Mouse (Mus musculus) heart, postnatal 25 days (tissue): Measurements from ENCODE around the gene Ass1. TPM values are rescaled to one million over a fixed set of nuclear protein-coding genes. Genes with fewer than 3 reads are reported as not detected.

Experiments used
- DNase-seq: peaks from one replicate; pipeline ENCODE4 v3.0.0; 2022; ENCODE audit warnings: low spot score
- intact Hi-C: fragments of 180-260 bp; cut with DNase I; formaldehyde crosslinking; loops from one replicate; pipeline ENCODE4 v1.15.1; 2025
- total RNA-seq, 2 experiments: library from RNA; stranded (reverse); gene quantifications; 2 replicates each; pipeline ENCODE4 v1.2.3; 2021

The Ass1 gene
- total RNA-seq, 2 experiments from 2014 or later = 4.3 to 4.4 TPM

DNA sequence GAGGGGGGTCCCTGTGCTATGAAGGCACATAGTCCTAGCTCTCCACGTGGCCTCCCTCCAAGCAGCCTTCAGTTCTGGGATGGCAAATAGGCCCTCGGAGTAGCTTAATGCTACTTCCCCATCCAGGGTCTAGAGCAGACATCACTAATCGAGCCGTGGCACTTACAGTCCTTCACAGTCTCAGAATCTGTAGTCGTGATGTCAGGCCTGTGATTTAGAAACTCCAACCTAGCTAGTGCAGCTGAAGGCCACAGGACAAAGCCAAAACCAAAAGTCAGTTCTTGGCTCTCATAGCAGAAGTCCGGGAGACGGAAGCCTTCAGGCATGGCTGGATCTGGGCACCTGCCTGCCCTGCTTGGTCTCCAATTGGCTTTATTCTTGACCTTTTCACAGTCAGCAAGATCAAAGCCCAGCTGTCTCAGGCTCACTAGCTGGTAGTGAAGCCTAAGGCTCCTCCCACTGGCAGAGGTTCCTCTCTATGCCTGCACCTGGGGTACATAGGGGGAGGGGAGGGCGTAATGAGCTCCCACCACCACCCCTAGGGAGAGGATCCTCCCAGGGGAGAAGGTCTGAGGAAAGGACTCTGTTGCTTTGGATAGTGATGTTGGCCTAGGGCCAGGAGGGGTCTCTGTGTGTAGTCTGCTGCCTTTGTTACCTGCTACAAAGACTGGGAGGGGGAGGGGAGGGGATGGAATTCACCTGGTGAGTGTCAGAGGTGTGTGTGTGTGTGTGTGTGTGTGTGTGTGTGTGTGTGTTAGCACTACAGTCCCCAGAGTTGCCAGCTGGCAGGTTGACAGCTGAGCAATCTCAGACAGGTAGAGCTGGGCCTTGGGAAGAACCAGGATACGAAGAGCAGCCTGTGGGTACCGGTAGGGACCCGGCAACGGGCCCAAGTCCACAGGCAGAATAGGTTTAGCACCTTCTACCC, 7.5 kb downstream of the Ass1 start:
- no peak for DNase-seq
- intact Hi-C loops = no loop called here

DNA sequence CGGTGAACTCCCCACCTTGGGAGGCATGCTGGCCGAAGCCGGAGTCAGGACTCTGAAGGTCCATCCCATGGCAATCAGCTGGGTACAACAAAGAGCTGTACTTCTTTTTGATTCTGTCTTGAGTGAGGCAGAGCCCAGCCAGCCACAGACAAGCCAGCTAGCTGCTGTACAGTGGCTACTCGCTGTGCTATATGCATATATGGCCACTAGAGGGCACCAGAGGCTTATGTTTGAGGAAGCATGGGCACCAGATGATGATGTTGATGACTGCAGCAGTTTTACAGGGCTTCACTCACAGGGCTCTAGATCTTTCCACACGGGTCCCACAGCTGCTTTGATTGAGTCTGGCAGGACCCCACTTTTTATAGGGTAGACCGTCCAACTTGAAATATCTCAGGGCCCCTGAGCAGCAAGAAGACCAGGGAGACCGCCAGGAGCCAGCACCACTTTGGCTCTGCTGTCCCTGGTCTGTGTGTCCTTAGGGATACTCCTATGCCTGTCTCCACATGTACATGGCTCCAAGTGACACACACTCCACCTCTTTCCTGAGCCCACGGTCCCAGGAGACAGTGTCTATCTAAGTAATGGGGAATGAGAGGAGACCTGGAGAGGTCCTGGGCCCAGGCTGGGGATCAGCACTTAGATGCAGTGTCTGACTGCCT, 13.0 kb downstream of the Ass1 start:
- intact Hi-C loops = loop anchor here (1.0 to 2.0 kb wide), 2 partner anchors 172 to 432 kb away; no protein-coding TSS in a partner anchor
- peak; percentile 52 for DNase-seq

- no peak for DNase-seq
- intact Hi-C loops = no loop called here
Observed at GRCm38 (mm10) chr2:31484187-31484586, 14.2 kb downstream of the Ass1 start.

DNA sequence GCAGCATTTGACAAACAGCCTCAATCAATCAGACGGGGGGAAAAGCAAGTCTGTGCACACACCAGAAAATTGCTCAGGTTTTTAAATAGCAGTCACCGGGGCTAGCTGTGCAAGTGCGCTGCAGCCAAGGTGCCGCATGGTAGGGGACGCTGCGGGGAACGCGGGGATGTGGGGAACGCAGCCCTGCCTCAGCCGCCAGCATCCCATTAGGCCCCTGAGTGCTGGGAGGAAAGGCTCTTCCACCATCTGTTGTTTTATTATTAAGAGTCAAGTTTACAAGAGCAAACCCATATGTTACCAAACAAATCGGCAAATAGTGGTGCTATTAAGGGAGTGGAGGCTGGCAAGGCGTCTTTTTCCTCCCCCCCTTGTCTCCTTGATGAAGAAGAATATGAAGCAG, 19.2 kb downstream of the Ass1 start:
- intact Hi-C loops = no loop called here
- DNase-seq = no peak

- intact Hi-C loops = no loop called here
- no peak for DNase-seq
Observed at GRCm38 (mm10) chr2:31490556-31490955, 20.5 kb downstream of the Ass1 start.

- intact Hi-C loops = no loop called here
- no peak for DNase-seq
Observed at GRCm38 (mm10) chr2:31492308-31492707, 22.3 kb downstream of the Ass1 start.

GRCm38 (mm10) chr2:31493243-31493642, 23.2 kb downstream of the Ass1 start:
- no peak for DNase-seq
- intact Hi-C loops = no loop called here

GRCm38 (mm10) chr2:31494315-31494714, 24.3 kb downstream of the Ass1 start:
- no peak for DNase-seq
- intact Hi-C loops = no loop called here

DNA sequence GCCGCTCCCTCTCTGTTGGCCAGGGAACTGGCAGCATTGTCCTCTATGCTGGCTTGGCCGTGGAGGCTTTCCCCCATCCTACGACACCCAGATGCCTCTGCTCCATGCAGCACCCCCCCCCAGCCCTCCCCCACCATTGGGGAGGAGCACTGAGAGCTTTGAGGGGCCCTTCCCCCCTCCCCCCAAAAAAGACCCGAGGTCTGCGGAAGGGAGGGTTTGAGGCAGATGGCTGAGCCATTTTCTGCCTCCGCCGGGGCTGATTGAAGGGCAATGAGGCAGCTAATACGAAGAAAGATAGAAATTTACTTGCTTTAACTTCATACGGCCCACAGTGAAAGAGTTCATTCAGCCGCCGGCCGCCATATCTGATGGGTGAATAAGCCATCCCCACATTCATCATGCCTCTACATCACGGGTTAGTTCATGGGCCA, 25.1 kb downstream of the Ass1 start:
- no peak for DNase-seq
- intact Hi-C loops = no loop called here

GRCm38 (mm10) chr2:31496141-31496540, 26.1 kb downstream of the Ass1 start:
- intact Hi-C loops = no loop called here

DNA sequence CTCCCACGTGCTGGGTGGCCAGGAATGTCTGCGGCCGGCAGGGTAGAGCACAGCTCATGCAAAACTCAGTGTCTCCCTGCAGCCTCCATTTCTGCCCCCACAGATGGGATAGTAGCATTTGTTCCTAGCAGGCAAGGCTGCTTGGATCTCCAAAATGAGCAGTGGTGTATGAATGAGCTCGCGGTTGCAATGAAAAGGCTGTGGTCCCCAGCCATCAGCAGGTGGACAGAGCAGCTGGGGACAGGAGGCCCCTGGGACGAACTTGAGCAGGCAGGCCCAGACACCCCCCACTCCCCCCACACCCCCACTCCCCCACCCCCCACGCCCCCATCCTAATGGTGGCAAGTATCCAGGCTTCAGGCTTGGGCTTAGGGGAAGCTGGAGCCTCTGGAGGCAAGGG, 27.1 kb downstream of the Ass1 start:
- intact Hi-C loops = no loop called here
- DNase-seq = no peak

More at GRCm38 (mm10) chr2:31496141-31496540, 26.1 kb downstream of the Ass1 start:
- no peak for DNase-seq

- intact Hi-C loops = no loop called here
- no peak for DNase-seq
Observed at GRCm38 (mm10) chr2:31497635-31498034, 27.6 kb downstream of the Ass1 start.

DNA sequence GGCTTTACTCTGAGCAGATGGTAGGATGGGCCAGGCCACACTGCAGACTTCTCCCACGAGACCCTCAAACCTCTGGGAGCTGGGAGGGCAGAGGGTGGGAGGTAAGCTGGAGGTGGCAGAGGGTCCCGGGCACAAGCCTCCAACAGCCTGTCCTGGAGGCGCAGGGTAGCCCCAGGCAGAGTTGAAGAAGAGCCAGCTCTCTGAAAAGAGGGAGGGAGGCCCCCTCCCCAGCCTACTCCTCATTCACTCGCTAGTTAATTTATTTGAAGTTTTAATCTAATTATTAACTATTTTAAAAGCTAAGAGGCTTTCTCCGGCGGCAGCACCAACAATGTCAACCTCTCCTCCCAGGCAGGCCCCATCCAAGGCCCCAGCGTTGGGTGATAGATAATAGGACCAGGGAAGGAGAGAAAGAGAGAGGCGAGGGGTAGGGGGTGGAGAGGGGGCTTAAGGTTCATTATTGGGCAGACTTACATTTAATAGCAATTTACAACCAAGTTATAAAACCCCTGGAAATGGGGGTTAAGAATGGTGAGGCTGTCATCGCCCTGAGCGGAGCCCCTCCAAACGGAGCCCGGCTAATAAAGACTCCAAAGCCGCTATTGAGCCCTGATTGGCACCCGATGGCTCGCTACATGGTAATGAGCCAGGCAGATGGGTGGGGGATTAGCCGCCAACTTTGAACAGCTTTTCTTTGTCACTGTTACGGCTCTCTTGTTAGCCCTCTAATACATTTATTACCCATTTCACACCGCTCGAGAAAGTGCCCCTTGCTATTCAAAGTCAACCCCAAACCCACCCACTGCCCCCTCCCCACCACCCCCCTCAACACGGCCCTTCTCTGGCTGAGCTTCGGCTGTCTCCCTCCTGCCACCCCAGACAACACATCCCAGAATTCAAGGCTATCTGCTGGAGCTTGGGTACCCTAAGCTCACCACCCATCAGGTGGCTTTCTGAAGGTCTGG, 29.6 kb downstream of the Ass1 start:
- intact Hi-C loops = no loop called here
- DNase-seq = no peak

DNA sequence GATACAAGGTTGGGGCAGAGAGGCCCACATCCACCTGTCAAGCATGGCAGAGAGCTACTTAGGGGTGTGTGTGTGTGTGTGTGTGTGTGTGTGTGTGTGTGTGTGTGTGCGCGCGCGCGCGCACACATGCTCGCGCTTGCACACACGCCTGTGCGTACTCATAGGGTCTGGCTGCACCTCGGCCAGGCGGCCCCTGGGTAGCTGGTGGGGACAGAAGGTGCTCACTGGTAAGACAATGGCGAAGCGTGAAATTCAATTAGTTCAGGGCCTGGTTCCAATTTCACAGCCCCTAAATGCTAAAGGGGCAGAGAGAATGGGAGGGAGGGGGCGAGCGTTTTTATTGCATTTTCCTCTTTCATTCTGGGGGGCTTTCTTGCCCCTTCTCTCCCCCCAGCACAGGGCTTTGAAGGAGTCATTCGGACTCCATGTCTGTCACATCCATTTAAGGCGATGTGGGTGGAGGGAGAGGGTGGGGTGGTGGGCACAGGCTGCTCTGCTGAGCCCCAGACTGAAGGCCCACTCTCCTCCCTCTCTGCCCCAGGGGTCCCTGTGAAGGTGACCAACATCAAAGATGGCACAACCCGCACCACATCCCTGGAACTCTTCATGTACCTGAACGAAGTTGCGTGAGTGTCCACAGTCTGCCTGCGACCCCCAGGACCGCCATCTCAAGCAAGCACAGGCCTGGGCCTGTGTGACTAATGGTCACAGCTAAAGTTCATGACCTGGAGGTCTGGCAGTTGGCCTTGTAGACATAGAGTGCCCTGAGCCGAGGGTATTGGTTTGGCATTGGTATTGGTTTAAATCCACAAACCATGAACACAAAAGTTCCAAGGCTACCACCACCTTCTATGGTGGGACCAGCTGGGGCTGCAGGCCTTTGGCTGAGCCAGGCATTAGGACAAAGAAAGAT, 30.5 kb downstream of the Ass1 start:
- DNase-seq = no peak
- intact Hi-C loops = no loop called here

DNA sequence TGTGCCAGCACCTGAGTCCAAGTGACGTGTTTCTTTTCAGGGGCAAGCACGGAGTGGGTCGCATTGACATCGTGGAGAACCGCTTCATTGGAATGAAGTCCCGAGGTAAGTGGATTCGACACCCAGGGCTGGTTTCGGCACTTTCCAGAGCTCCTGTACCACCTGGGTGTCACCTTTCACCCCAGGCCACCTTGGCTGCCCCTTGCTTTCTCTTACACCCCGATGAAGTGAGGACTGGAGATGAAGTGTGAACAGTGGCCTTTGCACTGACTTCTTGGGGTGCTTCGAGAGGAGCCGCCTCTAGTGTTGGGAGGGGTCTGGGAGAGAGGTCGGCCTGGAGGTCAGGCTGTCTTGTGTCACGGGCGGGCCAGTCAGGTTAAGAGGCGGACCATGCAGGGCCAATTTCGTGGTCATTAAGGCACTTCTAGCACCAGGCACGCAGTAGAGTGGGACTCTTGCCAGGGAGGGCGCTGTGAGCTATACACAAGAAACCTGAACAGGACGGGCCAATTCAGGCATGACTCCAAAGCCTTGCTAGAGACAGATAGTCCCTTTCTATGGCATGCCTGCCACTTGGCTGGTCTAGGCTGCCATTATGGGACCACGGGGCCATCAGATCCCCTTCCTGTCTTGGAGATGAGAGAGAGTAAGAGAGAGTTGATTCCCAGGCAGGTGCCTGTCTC, 31.6 kb downstream of the Ass1 start:
- DNase-seq = no peak
- intact Hi-C loops = no loop called here

DNA sequence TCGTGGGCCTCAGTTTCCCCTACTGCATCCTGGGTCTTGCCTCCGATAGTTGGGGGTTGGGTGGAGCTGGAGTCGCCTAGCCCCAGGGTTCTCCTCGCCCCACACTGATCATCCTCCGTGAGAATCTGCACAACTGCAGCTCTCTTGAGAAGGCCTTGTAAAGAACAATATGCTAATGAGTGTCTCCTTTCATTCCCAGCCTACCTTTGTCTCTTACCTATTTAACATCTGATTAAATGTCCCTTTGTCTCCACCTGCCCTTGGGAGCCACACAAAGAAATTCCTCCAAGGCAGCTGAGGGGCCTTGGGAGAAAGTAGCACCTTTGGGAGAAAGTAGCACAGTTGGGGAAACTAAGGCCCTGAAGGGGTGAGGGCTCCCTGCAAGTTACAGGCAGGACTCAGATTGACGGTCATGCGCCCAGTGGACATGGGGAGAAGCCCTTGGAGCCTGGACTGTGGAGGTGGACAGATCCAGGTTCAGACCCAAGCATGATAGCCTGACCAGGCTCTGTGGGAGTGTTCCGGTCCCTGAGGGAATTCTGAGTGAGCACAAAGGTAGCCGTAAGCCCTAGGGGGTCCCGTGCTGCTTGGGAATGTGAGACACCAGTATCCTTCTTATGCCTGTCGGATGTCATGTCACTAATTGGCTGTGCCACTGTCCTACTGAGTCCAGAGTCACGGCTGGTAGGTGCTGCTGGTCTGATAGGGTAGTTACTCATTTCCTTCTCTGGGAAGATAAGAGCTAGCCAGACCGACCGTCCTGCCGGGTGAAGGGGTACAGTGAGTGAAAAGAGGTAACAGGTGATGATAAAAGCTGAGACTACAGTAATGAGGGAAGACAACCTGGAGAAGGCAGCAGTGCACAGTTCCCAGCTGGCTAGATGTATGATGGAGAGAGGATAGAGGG, 32.9 kb downstream of the Ass1 start:
- DNase-seq = no peak

GRCm38 (mm10) chr2:31505472-31505871, 35.5 kb downstream of the Ass1 start:
- DNase-seq = no peak
- intact Hi-C loops = no loop called here

More for the DNA sequence above, 32.9 kb downstream of the Ass1 start:
- intact Hi-C loops = no loop called here
